9 mouse cellular contexts compared by ENCODE assay signal in the genomic region with DNA sequence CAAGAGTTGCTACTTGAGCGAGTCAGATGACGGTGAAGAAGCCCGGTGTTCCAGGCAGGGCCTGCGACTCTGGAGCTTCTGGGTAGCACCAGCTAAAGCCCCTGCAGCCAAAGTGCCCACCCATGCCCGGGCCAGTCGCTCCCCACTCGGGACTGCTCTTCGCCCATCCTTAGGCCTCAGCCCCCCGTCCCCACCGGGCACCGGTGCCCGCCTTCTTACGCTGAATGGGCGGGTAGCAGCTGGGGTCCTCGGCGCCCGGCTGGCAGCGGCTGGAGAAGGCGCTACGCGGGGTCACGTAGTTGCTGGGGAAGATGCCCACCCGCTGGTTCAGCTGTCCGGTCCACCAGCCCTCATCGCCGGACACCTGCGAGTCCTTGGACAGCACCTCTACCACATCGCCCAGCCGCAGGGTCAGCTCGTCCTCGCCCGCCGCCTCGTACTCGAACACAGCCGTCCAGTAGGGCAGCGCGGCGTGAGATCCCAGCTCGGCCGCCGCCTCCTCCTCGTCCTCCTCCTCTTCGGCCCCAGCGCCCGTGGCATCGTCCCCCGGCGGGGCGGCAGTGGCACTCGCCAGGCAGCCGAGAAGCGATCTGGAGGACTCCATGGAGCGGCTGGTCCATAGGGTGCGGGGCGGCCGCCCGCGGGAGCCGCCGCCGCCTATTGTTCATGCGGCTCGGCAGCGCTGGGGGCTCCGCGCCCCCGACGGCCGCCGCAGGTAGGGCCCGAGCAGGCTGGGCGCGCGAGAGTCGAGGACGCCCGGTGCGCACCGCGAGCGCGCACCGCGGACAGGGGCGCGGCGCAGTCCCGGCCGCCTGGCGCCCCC. TPM values are rescaled to one million over a fixed set of nuclear protein-coding genes. Genes with fewer than 3 reads are reported as not detected.
A peak's percentile ranks its signal among the peaks of the same experiment; 100 is the strongest.
DNase-seq lines count a peak whose midpoint lies in the region; ATAC-seq and TF ChIP-seq lines count a peak whose summit lies in the region.
"Had no signal": no experiment of that assay in that cellular context is flagged by ENCODE, and none has a peak within 500 bp of the region (broad histone marks: within the 10 kb centered on the region; RNA-seq: fewer than 3 reads in every experiment).

No protein-coding gene starts in this region.

- H3K4me3 ChIP-seq in embryonic facial prominence, embryonic 15.5 days (replicated peaks) = peak overlapping the region; percentile 65
- peak overlapping the region; percentile 88 for H3K4me3 ChIP-seq in hindbrain, embryonic 16.5 days (ENCODE audit: low read length)
- peak overlapping the region; percentile 0 to 54 for H3K4me3 ChIP-seq in liver, embryonic 14.5 days (ENCODE audit: insufficient read depth in 1 of 2, low read depth in 2 of 2, low read length in 2 of 2)

- peak overlapping the region; percentile 92 for H3K4me2 ChIP-seq in embryonic facial prominence, embryonic 15.5 days (replicated peaks)
- H3K4me2 ChIP-seq in hindbrain, embryonic 16.5 days (ENCODE audit: low read length) = peak overlapping the region; percentile 58
- peak overlapping the region; percentile 71 for H3K4me2 ChIP-seq in liver, embryonic 14.5 days (ENCODE audit: low read depth)

- DNase-seq in gastrocnemius, postnatal 10 days = peak; percentile 26
- DNase-seq in gastrocnemius, adult 8-10 months (ENCODE audit: low spot score in 2 of 2) = no peak
- peak; percentile 30 for DNase-seq in adrenal gland, postnatal 25 days
- DNase-seq in liver, embryonic 14.5 days (ENCODE audit: low read depth in 3 of 3, low spot score in 3 of 3) = no peak
- peak; percentile 57 for DNase-seq in neural tube, embryonic 10.5 days (ENCODE audit: extremely low spot score, low spot score)
- peak; percentile 46 for DNase-seq in thymus, postnatal 14 days

- peaks cover 42% of the 10 kb centered on the region for H3K27me3 ChIP-seq in embryonic facial prominence, embryonic 15.5 days
- no peaks in the 10 kb centered on the region for H3K27me3 ChIP-seq in hindbrain, embryonic 16.5 days (replicated peaks; ENCODE audit: control insufficient read depth, insufficient read depth, low read length)
- H3K27me3 ChIP-seq in liver, embryonic 14.5 days (ENCODE audit: control insufficient read depth, insufficient read depth, low read length) = peaks cover 48% of the 10 kb centered on the region

- H3K36me3 ChIP-seq in embryonic facial prominence, embryonic 15.5 days = no peaks in the 10 kb centered on the region
- H3K36me3 ChIP-seq in hindbrain, embryonic 16.5 days (ENCODE audit: control insufficient read depth, insufficient read depth, low read length) = no peaks in the 10 kb centered on the region
- no peaks in the 10 kb centered on the region for H3K36me3 ChIP-seq in liver, embryonic 14.5 days (replicated peaks; ENCODE audit: control insufficient read depth, insufficient read depth, low read depth)

- peaks cover 13% of the 10 kb centered on the region for H3K4me1 ChIP-seq in embryonic facial prominence, embryonic 15.5 days
- peaks cover 20% of the 10 kb centered on the region for H3K4me1 ChIP-seq in hindbrain, embryonic 16.5 days (ENCODE audit: control insufficient read depth, insufficient read depth, low read depth, low read length)
- no peaks in the 10 kb centered on the region for H3K4me1 ChIP-seq in liver, embryonic 14.5 days (replicated peaks; ENCODE audit: control insufficient read depth in 2 of 2, insufficient read depth in 2 of 2, low read length in 1 of 2)

- WGBS in embryonic facial prominence, embryonic 15.5 days = under 1% methylated on average over 73 of the region's 91 CpGs
- 1% methylated on average over 79 of the region's 91 CpGs for WGBS in hindbrain, embryonic 16.5 days
- under 1% methylated on average over 61 of the region's 91 CpGs for WGBS in liver, embryonic 14.5 days (ENCODE audit: insufficient replicate concordance)

- peak overlapping the region; percentile 80 for H3K27ac ChIP-seq in embryonic facial prominence, embryonic 15.5 days (replicated peaks)
- H3K27ac ChIP-seq in hindbrain, embryonic 16.5 days (ENCODE audit: low read depth, low read length) = peak overlapping the region; percentile 85
- H3K27ac ChIP-seq in liver, embryonic 14.5 days = no peak overlapping the region

- no peaks in the 10 kb centered on the region for H3K9me3 ChIP-seq in embryonic facial prominence, embryonic 15.5 days (replicated peaks)
- H3K9me3 ChIP-seq in hindbrain, embryonic 16.5 days (ENCODE audit: control insufficient read depth, low read length) = no peaks in the 10 kb centered on the region
- no peaks in the 10 kb centered on the region for H3K9me3 ChIP-seq in liver, embryonic 14.5 days (ENCODE audit: control insufficient read depth, low read length)

- no peak for TF ChIP-seq CTCF in liver, embryonic 14.5 days (IDR thresholded peaks at IDR 0.05; ENCODE audit: low read depth)

- peak overlapping the region; percentile 23 for H3K9ac ChIP-seq in embryonic facial prominence, embryonic 15.5 days
- peak overlapping the region; percentile 92 for H3K9ac ChIP-seq in hindbrain, embryonic 16.5 days (ENCODE audit: low read depth, low read length)
- no peak overlapping the region for H3K9ac ChIP-seq in liver, embryonic 14.5 days (replicated peaks)

- ATAC-seq in embryonic facial prominence, embryonic 15.5 days (ENCODE audit: insufficient number of reproducible peaks, low FRiP score, low TSS enrichment, low read depth) = 0 out of 2 replicates have a peak, but pooled peaks have one; percentile 5
- peak; percentile 80 for ATAC-seq in hindbrain, embryonic 16.5 days
- ATAC-seq in liver, embryonic 14.5 days (ENCODE audit: insufficient read depth) = no peak; the same call in none of the 2 replicates

- TF ChIP-seq EP300 in liver, embryonic 14.5 days (IDR thresholded peaks at IDR 0.05; ENCODE audit: low read depth) = no peak

RNA-seq across cellular contexts. Expression of a gene that starts 0.5 kb away (rescaled TPM):
- total RNA-seq in gastrocnemius, postnatal 10 days (2021) = under 1 TPM; 0.14 to 0.29 TPM
- under 1 TPM; 0.07 to 0.22 (median 0.12) TPM for total RNA-seq in gastrocnemius, adult 8-10 months (2022)
- 2.2 and 2.6 TPM in 2 replicates for total RNA-seq in adrenal gland, postnatal 25 days (2021)
- 1.8 and 2.0 TPM in 2 replicates for polyA plus RNA-seq in embryonic facial prominence, embryonic 15.5 days (2015; fragmentation: Nextera tagmentation; extraction: Ambion mirVana)
- 7.3 and 8.7 TPM in 2 replicates for polyA plus RNA-seq in hindbrain, embryonic 16.5 days (2015; fragmentation: Nextera tagmentation; extraction: Ambion mirVana)
- polyA plus RNA-seq in liver, embryonic 14.5 days (2012; rRNA removed) = 0.02 and 0.03 TPM in 2 replicates
- polyA plus RNA-seq in liver, embryonic 14.5 days (2014; fragmentation: Nextera tagmentation; extraction: Ambion mirVana) = 0.04 and 0.06 TPM in 2 replicates
- total RNA-seq: MEL had no signal

Comparison
In these comparisons a context has a peak if more than half of its experiments do, and no peak if none do; other contexts are left out.
1. DNase-seq: peak in gastrocnemius, postnatal 10 days (single experiment), adrenal gland, postnatal 25 days (single experiment), neural tube, embryonic 10.5 days (single experiment) and thymus, postnatal 14 days (single experiment); none in gastrocnemius, adult 8-10 months (0 of 2) and liver, embryonic 14.5 days (0 of 3).
2. H3K4me3 ChIP-seq: peak in every context shown above with its lines; median percentile 88 in hindbrain, embryonic 16.5 days; 65 in embryonic facial prominence, embryonic 15.5 days; 27 in liver, embryonic 14.5 days.
3. Peak in every context shown above with its lines, with median percentiles within 50 percentile points of each other: H3K4me2 ChIP-seq.